Mouse (Mus musculus) midbrain, embryonic 14.5 days (tissue): Measurements from ENCODE around the gene Prkag3. TPM values are rescaled to one million over a fixed set of nuclear protein-coding genes. Genes with fewer than 3 reads are reported as not detected.

Experiments used
- ATAC-seq: fragments of 200-750 bp; cut with Nextera tagmentation; 2 replicates; pipeline ENCODE4 v1.8.0; 2017; ENCODE audit warnings: moderate number of reproducible peaks, moderate library complexity; ENCODE audit not compliant: low FRiP score, low TSS enrichment
- DNase-seq: peaks from one replicate; pipeline ENCODE4 v3.0.0-alpha.2; 2015
- H3K27ac ChIP-seq: fragments of 300-500 bp; sonication (generic); replicated peaks from 2 replicates; pipeline ENCODE4 v1.5.1; 2014; ENCODE audit warnings: mild to moderate bottlenecking, low read depth, low read length, moderate library complexity
- H3K27me3 ChIP-seq: fragments of 300-500 bp; sonication (generic); 2 replicates; pipeline ENCODE4 v1.6.1; 2014; ENCODE audit warnings: low read length, control low read depth, mixed read lengths; ENCODE audit not compliant: control insufficient read depth, insufficient read depth
- H3K36me3 ChIP-seq: fragments of 300-500 bp; sonication (generic); 2 replicates; pipeline ENCODE4 v1.6.1; 2014; ENCODE audit warnings: low read length, control low read depth; ENCODE audit not compliant: control insufficient read depth, insufficient read depth
- H3K4me1 ChIP-seq: fragments of 300-500 bp; sonication (generic); 2 replicates; pipeline ENCODE4 v1.6.1; 2014; ENCODE audit warnings: mild to moderate bottlenecking, antibody characterized with exemption, low read length, control low read depth; ENCODE audit not compliant: control insufficient read depth, insufficient read depth
- H3K4me2 ChIP-seq: fragments of 300-500 bp; sonication (generic); 2 replicates; pipeline ENCODE4 v1.6.1; 2014; ENCODE audit warnings: mild to moderate bottlenecking, low read length, moderate library complexity
- H3K4me3 ChIP-seq: fragments of 300-500 bp; sonication (generic); replicated peaks from 2 replicates; pipeline ENCODE4 v1.5.1; 2014; ENCODE audit warnings: low read depth, low read length
- H3K9ac ChIP-seq: fragments of 300-500 bp; sonication (generic); replicated peaks from 2 replicates; pipeline ENCODE4 v1.6.1; 2014; ENCODE audit warnings: mild to moderate bottlenecking, low read length, moderate library complexity
- H3K9me3 ChIP-seq: fragments of 300-500 bp; sonication (generic); 2 replicates; pipeline ENCODE4 v1.6.1; 2016; ENCODE audit warnings: low read length, control low read depth, mixed read lengths; ENCODE audit not compliant: control insufficient read depth
- WGBS: fragments of 180-500 bp; shearing (Covaris S2); extraction: QIAGEN DNeasy Blood & Tissue Kit; methylation state at CpG from one replicate; pipeline ENCODE4 v1.1.7; 2014; 5-methylcytosine and 5-hydroxymethylcytosine counted together
- polyA plus RNA-seq: library from polyadenylated mRNA; unstranded; fragments of >200 nt; fragmentation: Nextera tagmentation; extraction: Ambion mirVana; gene quantifications from 2 replicates; pipeline ENCODE4 v1.2.1, GENCODE M21; 2014

Gene Prkag3
- polyA plus RNA-seq, 1 experiment from 2014 or later = not detected

DNA sequence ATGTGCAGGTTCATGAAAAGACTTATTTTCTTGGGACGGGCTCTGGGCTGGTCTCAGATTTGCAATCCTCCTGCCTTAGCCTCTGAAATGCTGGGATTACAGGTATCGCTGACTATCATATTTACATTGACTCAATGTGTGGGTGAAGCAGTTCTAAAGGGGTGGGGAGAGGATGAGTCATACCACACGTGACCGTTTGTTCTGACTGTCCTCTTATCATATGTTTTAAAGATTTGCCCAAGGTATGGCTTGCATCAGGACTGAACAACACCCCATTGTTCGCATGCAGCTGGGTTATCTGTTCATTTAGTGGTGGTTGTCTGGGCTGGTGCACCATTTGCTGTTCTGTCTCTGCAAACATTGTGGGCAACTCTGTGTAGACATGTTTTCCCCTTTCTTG, 22.3 kb downstream of the Prkag3 start:
- DNase-seq (no peak), ATAC-seq (no peak)
- Histone ChIP-seq H3K27me3 (no peaks in the 10 kb centered on the region), H3K9me3 (no peaks in the 10 kb centered on the region), H3K36me3 (no peaks in the 10 kb centered on the region), H3K27ac (no peak overlapping the region), H3K9ac (no peak overlapping the region), H3K4me1 (no peaks in the 10 kb centered on the region), H3K4me3 (no peak overlapping the region), H3K4me2 (no peak overlapping the region)
- WGBS = 81% methylated on average over 5 of the region's 5 CpGs

DNA sequence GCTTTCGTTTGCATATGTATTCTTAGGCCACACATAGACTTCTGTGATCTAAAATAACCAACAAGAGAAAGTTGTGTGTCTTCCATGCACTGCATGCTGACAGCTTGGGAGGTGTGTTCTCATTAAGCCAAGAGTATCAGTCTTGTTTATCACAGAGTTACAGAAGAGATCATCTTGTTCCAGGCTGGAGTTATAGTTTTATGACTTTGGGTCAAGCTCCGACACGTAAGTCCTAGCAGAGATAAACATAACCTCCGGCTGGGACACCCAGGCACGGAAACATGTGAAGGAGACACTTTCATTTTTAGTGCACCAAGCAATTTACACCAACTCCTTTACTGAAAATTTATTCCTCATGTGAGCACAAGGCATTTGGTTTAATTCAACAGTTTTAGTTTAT, 22.9 kb downstream of the Prkag3 start:
- Histone ChIP-seq H3K9me3 (no peaks in the 10 kb centered on the region), H3K36me3 (no peaks in the 10 kb centered on the region), H3K4me1 (no peaks in the 10 kb centered on the region), H3K27ac (no peak overlapping the region), H3K4me2 (no peak overlapping the region), H3K4me3 (no peak overlapping the region), H3K9ac (no peak overlapping the region), H3K27me3 (no peaks in the 10 kb centered on the region)
- 87% methylated on average over 5 of the region's 5 CpGs for WGBS
- no peak for DNase-seq
- no peak for ATAC-seq

DNA sequence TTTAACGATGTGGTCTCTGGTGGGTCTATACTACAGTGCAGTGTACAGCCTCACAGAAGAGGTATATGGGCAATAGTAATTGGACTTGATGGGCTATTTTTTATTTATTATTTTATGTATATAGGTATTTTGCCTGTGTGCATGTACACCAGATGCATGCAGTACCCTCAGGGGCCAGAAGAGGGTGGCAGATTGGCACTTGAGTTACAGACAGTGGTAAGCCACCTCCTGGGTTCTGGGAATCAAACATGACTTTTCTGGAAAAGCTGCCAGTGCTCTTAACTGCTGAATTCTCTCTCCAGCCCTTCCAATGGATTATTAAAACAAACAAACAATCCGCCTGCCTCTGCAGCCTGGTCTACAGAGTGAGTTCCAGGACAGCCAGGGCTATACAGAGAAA, 25.3 kb downstream of the Prkag3 start:
- DNase-seq = no peak

DNA sequence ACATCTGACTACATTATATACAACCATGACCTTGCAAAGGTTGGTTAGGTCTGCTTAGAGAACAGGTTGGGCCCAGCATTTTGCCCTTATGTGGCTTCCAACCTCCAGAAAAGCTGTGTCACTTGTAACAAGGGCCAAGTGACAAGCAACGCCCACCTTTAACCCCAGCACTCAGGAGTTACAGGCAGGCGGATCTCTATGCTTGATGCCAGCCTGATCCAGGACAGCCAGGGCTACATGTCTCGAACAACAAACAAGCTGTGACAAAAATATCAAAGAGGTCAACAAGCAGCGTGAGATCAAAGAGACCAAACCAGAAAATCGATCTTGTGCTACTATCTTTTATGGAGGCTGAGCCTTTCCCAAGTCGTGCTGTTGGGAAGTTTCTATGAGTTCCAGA, 27.4 kb downstream of the Prkag3 start:
- ATAC-seq (no peak), DNase-seq (no peak)
- no peaks in the 10 kb centered on the region for H3K36me3 ChIP-seq
- H3K4me3 ChIP-seq = no peak overlapping the region
- H3K9ac ChIP-seq = no peak overlapping the region
- no peak overlapping the region for H3K4me2 ChIP-seq
- H3K27me3 ChIP-seq = no peaks in the 10 kb centered on the region
- 76% methylated on average over 6 of the region's 6 CpGs for WGBS
- no peaks in the 10 kb centered on the region for H3K9me3 ChIP-seq
- no peak overlapping the region for H3K27ac ChIP-seq
- no peaks in the 10 kb centered on the region for H3K4me1 ChIP-seq

More for the DNA sequence above, 25.3 kb downstream of the Prkag3 start:
- WGBS = 77% methylated on average over 2 of the region's 2 CpGs
- H3K9ac ChIP-seq = no peak overlapping the region
- H3K9me3 ChIP-seq = no peaks in the 10 kb centered on the region
- no peaks in the 10 kb centered on the region for H3K4me1 ChIP-seq
- H3K27me3 ChIP-seq = no peaks in the 10 kb centered on the region
- H3K4me3 ChIP-seq = no peak overlapping the region
- H3K36me3 ChIP-seq = no peaks in the 10 kb centered on the region
- H3K4me2 ChIP-seq = no peak overlapping the region
- no peak for ATAC-seq
- H3K27ac ChIP-seq = no peak overlapping the region

DNA sequence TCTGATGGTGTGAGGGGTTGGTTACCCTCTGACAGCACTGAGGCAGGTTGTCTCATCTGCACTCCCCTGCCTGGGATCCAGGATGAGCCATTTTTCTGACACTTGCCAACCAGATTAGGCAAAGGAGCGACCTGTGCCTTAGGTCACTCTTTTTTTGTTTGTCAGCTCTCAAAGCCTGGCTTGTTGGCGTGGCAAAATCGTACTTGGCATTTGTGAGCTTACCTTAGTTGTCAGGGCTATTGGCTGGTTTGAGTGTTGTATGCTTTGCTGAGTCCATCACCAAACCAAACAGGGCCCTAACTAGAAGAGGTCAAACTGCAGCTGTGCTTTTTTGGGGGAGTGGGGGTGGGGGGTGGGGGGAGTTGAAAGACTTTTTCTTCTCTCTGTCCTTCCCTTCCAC, 29.7 kb downstream of the Prkag3 start:
- Histone ChIP-seq H3K36me3 (no peaks in the 10 kb centered on the region), H3K4me1 (no peaks in the 10 kb centered on the region), H3K4me3 (no peak overlapping the region), H3K27ac (no peak overlapping the region), H3K4me2 (no peak overlapping the region), H3K9me3 (no peaks in the 10 kb centered on the region), H3K9ac (no peak overlapping the region), H3K27me3 (no peaks in the 10 kb centered on the region; the same call in 1 of the 2 replicates)
- ATAC-seq = no peak
- DNase-seq = no peak
- WGBS = 66% methylated on average over 3 of the region's 3 CpGs

DNA sequence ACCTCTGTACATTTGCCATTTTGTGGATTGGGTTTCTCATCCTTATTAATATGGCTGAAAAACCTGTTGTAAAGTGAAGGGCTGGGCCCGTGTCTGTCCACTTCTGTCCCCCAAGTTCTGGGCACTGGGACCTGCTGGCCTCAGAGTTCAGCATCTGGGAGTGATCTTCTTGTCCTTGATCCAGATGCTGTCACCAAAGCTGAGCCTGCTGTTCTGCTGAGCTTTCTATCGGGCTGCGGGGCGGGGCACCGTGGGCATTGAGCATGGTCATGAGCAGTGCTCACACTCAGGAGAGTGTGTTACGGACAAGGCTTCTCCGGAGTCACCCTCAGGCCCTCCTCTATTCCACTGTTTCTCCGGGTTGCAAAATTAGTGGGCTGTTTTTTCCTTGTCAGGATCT, 30.9 kb downstream of the Prkag3 start:
- WGBS = 90% methylated on average over 8 of the region's 8 CpGs
- Histone ChIP-seq H3K27me3 (no peaks in the 10 kb centered on the region; the same call in 1 of the 2 replicates), H3K4me3 (no peak overlapping the region), H3K4me1 (peaks cover 6% of the 10 kb centered on the region), H3K9ac (no peak overlapping the region), H3K4me2 (no peak overlapping the region), H3K36me3 (no peaks in the 10 kb centered on the region), H3K27ac (no peak overlapping the region), H3K9me3 (no peaks in the 10 kb centered on the region)
- DNase-seq = no peak
- ATAC-seq = no peak

DNA sequence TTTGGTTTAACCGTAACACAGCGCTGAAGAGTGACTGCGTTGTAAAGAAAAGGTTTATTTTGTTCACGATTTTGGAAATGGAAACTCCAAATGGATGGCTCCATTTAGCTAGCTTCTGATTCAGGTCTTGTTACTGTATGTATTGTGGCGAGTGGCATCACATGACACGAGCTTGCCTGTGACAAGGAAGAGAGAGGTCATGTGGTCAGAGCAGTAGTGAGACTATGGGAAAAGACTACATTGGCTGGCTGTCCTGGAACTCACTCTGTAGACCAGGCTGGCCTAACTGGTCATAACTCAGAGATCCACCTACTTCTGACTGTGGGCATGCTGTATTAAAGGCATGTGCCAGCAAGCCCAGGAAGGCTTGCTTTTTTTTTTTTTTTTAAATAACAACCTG, 33.1 kb downstream of the Prkag3 start:
- Histone ChIP-seq H3K4me3 (no peak overlapping the region), H3K4me1 (peaks cover 9% of the 10 kb centered on the region), H3K27me3 (peaks cover 6% of the 10 kb centered on the region; the same call in 1 of the 2 replicates), H3K9ac (no peak overlapping the region), H3K36me3 (no peaks in the 10 kb centered on the region), H3K9me3 (no peaks in the 10 kb centered on the region), H3K4me2 (no peak overlapping the region), H3K27ac (no peak overlapping the region)
- ATAC-seq (no peak), DNase-seq (no peak)
- WGBS = 90% methylated on average over 6 of the region's 6 CpGs

DNA sequence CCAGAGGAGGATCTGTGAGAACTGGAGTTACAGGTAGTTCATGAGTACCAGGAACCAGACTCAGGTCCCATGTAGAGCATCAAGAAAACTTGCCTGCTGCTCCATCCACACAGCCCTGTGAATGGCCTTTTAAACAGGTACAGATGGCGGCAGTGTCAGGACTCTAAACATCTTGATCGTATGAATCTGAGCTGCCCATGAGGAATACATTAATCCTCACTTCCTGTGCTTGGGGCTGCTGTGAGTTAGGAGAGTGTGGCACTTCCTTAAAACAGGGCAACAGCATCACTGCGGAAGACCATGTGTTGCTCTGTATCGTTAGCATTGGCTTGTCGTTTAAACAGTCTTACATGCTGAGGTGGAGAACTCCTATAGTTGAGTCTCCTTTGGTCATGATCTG, 33.6 kb downstream of the Prkag3 start:
- Histone ChIP-seq H3K27ac (no peak overlapping the region), H3K9ac (no peak overlapping the region), H3K4me3 (no peak overlapping the region), H3K4me2 (no peak overlapping the region), H3K9me3 (no peaks in the 10 kb centered on the region), H3K4me1 (peaks cover 9% of the 10 kb centered on the region), H3K27me3 (peaks cover 6% of the 10 kb centered on the region; the same call in 1 of the 2 replicates), H3K36me3 (no peaks in the 10 kb centered on the region)
- ATAC-seq (no peak), DNase-seq (no peak)
- 84% methylated on average over 5 of the region's 5 CpGs for WGBS

DNA sequence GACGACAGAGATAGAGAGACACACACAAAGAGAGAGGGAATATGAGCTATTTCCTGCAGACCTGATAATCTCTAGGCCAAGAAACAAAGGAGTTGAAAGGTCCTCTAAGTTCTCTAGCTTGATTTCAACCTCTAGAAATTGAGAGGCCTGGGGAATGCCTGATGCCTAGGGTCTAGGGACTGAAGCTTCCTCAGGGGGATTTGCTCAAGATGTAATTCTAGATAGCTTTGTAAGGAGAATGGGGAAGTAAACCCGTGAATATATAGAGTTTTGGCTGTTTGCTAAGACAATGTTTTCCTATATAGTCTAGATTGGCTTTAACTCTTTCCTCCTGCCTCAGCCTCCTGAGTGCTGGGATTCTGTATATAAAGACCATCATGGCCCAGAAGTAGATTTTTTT, 34.1 kb downstream of the Prkag3 start:
- Histone ChIP-seq H3K9ac (no peak overlapping the region), H3K4me2 (no peak overlapping the region), H3K27me3 (peaks cover 6% of the 10 kb centered on the region; the same call in 1 of the 2 replicates), H3K4me1 (peaks cover 9% of the 10 kb centered on the region), H3K4me3 (no peak overlapping the region), H3K27ac (no peak overlapping the region), H3K9me3 (no peaks in the 10 kb centered on the region), H3K36me3 (no peaks in the 10 kb centered on the region)
- WGBS = 56% methylated on average over 2 of the region's 2 CpGs
- DNase-seq (no peak), ATAC-seq (no peak)
